Mouse (Mus musculus): ENCODE measurements at regions not wholly inside any gene's neighbourhood (a gene's known extent, or its start where the extent isn't known, plus 50 kb on each side); places are given as distances from the start of the nearest gene placed in this dataset.
"Not testable (repeated sequence)": the region's sequence is repeated elsewhere in the genome, so short reads cannot be mapped to it uniquely, and the experiment has no call there.

DNA sequence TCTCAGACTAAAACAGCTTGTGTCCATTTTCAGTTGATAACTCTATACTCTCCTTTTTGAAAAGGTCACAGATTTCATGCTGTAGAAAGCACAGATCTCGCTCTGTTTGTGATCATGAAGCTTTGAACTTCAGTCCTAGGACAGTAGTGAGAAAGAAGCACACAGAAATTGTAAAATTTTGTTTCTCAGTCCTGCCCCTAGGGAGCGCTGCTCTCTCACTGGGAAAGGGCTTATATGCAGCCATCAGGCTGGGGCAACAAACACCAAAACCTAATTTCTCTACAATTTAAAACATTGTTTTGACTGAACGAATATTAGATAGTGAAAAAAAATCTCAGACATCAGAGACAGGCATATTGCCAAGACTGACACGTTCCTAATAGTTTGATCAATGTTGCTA, 534.7 kb upstream of the Olfr1507 start:
- DNase-seq (ENCODE audit: low spot score in 2 of 2), result not testable (repeated sequence)

DNA sequence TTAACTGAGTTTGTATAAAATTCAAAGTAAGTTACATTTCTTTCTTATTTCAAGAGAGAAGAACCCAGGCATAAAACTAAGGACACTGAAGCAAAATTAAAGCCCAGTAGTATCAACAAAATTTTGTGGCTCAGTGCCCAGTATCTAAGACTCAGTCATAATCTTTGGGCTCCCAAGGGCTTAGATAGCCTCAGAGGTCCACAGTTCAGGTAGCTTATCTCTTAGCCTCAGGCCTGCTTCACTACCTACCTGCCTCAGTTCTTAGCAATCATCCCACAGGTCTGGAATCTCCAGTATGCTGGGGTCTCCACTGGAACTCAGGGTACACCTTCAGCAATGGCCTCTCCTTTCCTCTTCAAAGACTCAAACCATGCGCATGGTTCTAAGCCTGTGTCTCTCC, 531.4 kb upstream of the Olfr1507 start:
- DNase-seq (ENCODE audit: low spot score in 2 of 2), result not testable (repeated sequence)

DNA sequence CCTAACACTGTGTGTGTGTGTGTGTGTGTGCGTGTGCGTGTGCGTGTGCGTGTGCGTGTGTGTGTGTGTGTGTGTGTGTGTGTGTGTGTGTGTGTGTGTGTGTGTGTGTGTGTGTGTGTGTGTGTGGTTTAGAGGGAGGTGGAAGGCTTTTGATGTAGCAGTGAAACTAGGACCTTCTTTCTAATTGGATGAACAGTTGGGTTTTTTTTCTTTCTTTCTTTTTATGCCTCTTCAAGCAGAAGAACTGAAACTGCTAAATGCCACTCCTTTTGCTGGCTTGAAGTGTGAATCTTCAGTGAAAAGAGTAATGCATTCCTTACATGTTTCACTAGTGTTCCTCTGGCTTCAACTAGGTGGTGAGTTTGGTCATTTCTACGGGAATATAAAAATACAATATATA, 524.6 kb upstream of the Olfr1507 start:
- not testable (repeated sequence) for DNase-seq (ENCODE audit: low spot score in 2 of 2)

DNA sequence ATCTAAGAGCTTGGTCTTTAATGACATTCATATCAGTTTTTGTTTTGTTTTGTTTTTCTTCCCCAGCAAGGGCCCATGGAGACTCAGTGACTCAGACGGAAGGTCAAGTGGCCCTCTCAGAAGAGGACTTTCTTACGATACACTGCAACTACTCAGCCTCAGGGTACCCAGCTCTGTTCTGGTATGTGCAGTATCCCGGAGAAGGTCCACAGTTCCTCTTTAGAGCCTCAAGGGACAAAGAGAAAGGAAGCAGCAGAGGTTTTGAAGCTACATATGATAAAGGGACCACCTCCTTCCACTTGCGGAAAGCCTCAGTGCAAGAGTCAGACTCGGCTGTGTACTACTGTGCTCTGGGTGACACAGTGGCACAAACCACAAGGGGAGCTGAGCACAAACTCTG, 512.2 kb upstream of the Olfr1507 start:
- not testable (repeated sequence) for DNase-seq (ENCODE audit: low spot score in 2 of 2)

DNA sequence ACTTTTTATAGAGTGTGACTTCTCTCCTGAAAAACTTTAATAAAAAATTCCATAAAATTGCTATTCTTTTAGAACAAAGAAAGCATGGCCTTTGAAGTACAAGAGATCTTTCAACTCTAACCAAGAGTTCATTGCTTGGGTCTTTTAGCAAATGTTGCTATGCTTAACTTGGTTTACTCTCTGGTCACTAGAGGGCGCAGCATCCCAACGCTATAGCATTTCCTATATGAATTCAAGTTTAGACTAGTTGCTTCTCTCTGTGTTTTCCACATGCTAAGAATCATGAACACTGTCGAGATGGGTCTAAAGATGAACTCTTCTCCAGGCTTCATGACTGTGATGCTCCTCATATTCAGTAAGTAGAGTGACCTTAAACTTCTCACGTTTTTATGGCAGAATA, 511.8 kb upstream of the Olfr1507 start:
- not testable (repeated sequence) for DNase-seq (ENCODE audit: low spot score in 2 of 2)

DNA sequence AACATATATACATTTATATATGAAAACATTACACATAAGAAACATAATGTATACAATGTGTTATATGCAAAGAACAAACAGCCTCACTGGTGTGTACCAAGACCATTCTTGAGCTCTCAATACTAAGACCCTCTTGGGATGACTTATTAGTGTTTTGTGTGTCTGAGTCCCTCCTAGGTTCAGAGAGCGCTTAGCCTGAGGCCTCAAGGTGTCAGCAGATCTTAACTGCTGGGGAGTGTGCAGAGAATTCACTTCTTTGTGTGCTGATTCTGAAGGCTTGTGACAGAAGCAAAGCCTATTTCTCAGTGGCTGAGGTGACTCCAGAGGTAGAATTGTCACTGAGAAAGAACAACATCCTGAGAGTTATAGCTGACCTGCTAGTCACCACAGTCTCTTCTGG, 505.7 kb upstream of the Olfr1507 start:
- DNase-seq (ENCODE audit: low spot score in 2 of 2), result not testable (repeated sequence)

DNA sequence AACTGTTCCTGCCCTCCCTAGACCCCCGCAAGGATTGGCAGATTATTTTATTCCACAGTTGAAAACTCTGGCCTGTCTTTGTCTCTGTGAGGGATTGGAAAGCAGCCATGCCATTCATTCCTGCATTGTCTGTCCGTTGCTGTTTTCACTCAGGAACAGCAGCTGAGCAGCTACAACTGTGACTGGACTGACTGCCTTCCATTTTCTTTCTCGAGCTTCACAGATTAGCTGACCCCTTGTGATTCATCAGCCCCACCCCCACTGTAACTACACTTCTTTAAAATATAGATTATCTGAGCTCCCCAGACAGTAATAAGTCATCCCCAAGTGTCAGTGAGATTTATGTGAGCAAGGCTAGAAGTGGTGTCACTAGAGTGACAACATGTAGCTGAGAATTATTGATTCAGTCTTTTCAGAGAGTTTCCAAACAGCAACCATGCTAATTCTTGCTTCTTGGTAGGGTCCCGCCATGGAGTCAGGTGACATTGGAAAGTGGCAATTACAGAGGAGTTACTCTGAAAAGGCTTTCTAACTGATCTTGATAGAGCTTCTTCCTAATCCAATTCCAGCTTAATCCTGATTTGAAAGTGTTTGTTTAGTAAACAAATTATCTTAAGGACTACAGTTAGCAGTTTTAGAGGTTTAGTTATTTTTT, 496.7 kb upstream of the Olfr1507 start:
- DNase-seq (ENCODE audit: low spot score in 2 of 2), result not testable (repeated sequence)

DNA sequence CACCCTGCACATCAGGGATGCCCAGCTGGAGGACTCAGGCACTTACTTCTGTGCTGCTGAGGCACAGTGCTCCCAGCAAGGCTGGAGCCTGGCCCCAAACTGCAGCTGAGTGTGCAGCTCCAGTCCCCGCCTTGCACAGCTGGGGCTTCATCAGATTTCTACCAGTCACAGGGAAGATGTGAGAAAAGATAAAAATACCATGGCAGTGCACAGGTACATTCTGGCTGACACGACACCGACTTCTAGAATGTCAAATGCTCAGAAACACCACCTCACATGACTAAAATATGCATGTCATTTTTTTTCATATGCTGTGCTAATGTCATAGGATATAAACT, 495.7 kb upstream of the Olfr1507 start:
- DNase-seq (ENCODE audit: low spot score in 2 of 2), result not testable (repeated sequence)

DNA sequence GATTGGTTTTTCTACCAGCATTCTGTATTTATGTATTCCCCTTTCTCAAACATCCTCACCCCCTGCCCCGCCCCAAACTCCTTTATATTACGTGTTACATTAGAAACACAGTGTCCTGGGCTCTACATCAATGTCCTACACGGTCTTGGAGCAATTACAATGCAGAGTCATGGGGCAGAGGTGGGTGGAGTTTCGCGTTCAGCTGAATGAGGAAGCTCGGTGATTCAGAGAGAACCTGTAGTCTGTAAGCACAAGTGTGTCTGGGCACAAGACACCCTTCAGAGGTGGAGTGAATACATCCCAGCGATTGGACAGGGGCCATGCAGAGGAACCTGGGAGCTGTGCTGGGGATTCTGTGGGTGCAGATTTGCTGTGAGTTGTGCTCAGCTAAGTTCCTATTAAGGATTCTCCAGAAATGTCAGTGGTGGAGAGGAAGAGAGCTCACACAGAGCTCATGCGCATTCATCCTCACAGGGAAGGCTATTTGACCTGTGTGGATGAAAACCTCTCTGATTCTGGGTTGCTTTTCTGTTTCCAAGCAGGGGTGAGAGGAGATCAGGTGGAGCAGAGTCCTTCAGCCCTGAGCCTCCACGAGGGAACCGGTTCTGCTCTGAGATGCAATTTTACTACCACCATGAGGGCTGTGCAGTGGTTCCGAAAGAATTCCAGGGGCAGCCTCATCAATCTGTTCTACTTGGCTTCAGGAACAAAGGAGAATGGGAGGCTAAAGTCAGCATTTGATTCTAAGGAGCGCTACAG, 495.2 kb upstream of the Olfr1507 start:
- DNase-seq (ENCODE audit: low spot score in 2 of 2), result not testable (repeated sequence)

DNA sequence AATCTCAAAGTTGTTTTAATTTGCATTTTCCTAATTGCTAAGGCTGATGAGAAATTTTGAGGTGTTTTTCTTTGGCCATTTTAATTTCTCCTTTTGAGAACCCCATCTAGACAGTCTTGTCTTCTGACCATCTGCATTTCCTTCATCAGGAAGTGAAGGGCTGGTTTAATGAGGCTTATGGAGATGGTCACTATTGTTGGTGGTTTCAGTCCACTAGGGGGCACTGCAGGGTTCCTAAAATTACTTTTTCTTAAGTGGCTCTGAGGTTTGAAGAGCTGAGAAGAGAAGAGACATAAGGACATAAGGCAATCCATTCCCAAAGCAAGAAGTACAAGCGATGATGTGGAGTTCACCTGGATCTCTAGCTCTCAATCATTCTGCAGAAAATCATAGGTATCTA, 494.4 kb upstream of the Olfr1507 start:
- DNase-seq (ENCODE audit: low spot score in 2 of 2), result not testable (repeated sequence)

DNA sequence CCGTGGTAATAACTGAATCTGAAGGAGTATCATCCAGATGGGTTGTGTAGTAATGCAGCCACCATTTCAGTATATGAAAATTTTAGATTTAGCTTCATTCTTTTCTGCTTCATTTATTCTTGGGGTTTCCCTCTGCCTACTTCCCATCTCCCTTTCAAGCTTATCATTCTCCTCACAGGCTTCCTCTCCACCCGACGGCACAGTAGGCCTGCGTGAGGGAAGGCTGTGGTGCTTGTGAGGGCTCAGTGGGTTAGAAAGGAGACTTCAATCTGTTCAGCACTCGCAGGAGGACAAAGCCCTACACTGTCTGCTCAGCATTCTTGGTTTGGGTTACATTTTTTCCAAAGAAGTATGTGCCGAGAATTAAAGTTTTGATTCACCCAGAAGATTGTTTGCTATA, 493.0 kb upstream of the Olfr1507 start:
- not testable (repeated sequence) for DNase-seq (ENCODE audit: low spot score in 2 of 2)

DNA sequence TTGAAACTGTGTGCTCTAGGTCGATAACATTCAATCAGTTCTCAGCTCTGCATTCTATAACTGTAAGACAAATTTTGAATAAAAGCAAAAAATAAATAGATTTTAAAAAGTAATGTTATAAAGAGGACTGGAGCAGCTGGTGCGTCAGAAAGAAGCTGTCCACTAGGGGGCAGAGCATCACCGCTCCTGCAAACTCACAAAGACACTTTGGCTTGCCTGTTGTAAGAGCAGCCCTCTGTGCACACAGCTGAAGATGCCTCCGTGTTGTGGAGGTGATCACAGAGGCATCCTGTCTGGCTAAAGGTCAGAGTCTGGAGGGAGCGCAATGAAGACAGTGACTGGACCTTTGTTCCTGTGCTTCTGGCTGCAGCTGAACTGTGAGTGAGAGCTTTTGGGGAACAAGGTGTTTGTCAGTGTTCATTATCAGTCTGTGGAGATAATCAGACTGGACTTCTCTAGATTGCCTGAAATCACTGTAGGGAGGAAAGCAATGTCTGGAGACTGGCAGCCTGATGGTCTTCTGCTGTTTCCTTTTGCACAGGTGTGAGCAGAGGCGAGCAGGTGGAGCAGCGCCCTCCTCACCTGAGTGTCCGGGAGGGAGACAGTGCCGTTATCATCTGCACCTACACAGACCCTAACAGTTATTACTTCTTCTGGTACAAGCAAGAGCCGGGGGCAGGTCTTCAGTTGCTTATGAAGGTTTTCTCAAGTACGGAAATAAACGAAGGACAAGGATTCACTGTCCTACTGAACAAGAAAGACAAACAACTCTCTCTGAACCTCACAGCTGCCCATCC, 476.9 kb upstream of the Olfr1507 start:
- not testable (repeated sequence) for DNase-seq (ENCODE audit: low spot score in 2 of 2)

DNA sequence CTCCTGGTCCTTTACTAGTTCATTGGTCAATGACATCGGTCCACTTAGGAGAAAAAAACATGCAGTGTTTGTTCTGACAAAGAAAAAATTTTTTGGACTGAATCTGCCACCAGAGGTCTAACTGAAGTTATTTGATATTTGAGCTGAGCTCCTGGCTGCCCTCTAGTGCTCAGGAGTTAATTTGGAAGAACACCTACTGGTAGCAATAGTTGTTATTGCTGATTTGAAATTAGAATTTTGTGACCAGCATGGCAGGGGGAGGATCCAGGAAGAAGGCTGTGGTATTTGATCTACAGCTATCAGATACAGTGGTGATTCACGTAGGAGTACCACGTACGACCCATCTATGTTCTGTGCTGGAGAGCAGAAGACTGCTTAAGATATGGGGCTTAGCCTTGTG, 466.6 kb upstream of the Olfr1507 start:
- DNase-seq (ENCODE audit: low spot score in 2 of 2), result not testable (repeated sequence)

DNA sequence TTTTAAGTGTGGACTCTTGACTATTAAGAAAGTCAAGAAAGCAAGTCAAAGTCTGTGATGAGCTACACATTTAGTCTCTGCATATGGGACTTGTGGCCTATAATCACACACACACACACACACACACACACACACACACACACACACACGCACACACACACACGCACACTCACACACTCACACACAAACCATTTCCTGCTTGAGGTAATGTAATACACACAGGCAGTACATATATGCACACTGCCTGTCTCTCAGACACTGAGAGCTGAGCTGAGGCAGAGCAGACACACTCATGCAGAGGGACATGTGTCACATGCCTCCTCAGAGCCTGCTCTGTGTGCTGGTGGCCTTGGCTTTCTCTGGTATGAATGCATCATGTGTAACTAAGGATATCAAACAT, 461.0 kb upstream of the Olfr1507 start:
- DNase-seq (ENCODE audit: low spot score in 2 of 2), result not testable (repeated sequence)

DNA sequence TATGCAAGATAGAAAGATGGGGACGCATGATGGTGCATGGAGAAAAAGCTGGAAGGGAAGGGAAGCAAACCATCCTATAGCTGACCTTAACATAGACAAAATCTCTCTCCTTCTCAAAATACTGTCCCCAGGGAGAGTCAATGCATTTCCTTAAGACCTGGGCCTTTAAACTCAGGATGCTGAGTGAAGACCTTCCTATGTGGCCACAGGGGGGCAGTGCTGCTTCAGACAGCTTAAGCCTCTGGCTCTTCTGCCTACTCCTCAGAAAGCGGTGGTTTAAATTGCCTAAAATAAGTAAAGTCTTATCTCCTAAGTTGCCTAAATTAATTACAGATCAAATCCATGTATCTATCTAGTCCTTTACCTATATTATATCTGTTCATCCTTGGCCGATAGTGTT, 449.4 kb upstream of the Olfr1507 start:
- DNase-seq (ENCODE audit: low spot score in 2 of 2), result not testable (repeated sequence)

DNA sequence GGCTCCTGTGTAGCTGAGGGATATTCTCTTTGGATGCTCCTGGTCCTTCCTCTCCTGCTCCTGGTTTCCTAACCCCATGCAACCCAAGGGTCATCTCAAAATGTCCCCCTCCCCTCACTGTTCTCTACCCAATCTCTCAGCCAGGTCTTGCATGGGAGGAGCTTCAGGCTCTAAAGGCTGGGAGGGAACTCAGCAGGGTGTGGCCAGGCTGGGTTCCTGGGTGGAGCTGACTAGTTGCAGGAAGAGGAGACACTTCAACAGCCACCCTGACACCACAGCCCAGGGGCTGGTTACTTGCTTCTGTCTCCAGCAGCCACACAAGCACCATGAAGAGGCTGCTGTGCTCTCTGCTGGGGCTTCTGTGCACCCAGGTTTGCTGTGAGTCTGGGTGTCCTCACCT, 446.9 kb upstream of the Olfr1507 start:
- DNase-seq (ENCODE audit: low spot score in 2 of 2), result not testable (repeated sequence)

DNA sequence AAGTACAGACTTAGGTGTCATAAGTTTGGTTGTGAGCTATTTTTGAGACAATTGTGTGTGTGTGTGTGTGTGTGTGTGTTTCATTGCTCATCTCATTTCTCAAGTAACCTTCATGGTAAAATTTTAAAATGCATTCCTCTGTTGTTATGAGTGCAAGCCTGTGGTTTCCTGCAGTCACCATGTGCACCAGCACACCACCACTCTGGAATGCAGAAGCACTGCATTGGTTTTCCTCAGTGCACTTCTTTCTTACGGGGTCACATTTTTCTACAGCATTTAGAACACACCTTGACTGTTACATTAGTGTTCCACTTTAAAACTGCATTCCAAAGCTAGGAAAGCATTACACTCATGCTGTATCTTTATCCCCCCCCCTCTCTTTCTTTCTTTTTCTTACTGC, 446.2 kb upstream of the Olfr1507 start:
- DNase-seq (ENCODE audit: low spot score in 2 of 2), result not testable (repeated sequence)

DNA sequence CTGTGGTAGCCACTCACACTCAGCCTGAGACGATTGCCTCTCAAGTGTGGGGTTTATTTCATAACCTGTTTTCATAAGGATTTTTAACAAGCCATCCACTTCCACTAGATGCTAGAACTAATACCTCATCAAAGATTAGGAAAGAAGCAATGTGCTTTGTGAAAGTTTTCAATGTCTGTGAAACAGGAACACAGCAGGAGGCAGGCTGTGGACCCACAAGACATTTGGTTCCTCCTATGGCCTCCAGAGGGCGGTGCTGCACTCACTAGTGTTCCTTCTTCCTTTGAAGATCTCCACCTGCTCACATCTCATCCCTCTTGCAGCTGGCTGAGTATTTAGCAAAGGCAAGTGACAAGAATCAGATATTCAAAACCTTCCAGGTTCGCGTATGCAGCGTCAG, 424.6 kb upstream of the Olfr1507 start:
- DNase-seq (ENCODE audit: low spot score in 2 of 2), result not testable (repeated sequence)

DNA sequence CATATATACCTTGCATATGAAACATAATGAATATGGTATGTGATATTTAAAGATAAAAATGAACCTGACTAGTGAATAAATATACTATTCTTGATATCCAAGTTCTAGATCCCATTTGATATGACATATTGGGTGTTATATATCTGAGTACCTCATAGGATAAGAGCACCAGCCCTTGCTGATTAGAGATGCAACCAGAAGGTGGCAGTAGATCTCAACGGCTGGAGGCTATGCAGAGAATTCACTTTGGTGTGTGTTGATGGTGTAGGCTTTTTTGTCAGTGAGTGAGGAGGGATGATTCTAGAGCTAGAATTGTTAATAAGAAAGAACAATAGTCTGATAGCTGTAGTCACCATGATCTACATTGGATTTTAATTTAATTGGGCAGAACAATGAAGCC, 418.3 kb upstream of the Olfr1507 start:
- DNase-seq (ENCODE audit: low spot score in 2 of 2), result not testable (repeated sequence)

DNA sequence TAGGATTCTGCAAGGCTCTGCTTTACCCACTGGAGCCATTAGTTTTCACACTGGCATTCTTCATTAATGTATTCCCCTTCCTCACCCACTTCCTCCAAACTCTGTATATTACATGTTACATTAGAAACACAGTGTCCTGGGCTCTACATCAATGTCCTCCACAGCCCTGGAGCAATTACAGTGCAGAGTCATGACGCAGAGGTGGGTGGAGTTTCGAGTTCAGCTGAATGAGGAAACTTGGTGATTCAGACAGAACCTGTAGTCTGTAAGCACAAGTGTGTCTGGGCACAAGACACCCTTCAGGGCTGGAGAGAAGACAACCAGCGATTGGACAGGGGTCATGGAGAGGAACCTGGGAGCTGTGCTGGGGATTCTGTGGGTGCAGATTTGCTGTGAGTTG, 404.1 kb upstream of the Olfr1507 start:
- not testable (repeated sequence) for DNase-seq (ENCODE audit: low spot score in 2 of 2)

DNA sequence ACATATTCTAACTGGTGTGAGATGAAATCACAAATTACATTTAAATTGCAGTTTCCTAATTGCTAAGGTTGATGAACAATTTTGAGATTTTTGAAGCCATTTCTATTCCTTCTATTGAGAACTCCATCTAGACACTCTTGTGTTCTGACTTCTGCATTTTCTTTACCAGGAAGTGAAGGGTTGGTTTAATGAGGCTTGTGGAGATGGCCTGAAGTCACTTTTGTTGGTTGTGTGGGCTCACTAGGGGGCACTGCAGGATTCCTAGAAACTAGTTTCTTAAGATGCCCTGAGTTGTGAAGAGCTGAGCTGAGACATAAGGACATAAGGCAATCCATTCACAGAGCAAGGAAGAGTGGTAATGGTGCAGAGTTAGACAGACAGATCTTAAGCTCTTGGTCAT, 402.8 kb upstream of the Olfr1507 start:
- not testable (repeated sequence) for DNase-seq (ENCODE audit: low spot score in 2 of 2)

DNA sequence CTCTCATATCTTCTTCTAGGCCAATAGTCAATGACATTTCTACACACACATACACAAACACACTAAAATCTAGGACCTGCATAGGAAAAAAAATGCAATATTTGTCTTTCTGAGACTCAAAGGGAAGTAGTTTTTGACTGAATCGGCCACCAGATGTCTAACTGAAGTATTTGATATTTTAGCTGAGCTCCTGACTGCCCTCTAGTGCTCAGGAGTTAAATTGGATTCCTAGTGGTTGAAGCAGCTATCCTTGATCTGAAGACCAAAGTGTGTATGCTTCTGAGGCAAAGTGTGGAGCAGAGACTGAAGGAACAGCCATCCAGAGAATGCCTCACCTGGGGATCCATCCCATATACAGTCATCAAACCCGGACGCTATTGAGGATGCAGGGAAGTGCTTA, 384.4 kb upstream of the Olfr1507 start:
- not testable (repeated sequence) for DNase-seq (ENCODE audit: low spot score in 2 of 2)

DNA sequence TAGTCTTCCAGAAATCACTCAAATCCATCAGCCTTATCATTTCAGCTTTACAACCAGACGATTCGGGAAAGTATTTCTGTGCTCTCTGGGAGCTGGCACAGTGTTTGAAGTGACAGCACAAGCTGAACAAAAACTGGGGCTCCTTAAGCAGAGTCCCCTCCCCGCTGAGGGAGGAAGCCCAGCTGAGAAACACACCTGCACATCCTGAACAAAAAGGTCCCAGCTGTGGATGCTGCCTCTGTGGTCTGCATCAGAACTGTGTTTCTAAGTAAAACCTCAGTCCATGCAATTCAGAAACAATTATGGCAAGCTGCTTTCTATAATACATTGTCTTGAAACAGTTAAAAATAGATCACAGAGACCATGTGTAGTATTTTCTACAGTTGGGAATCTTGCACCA, 368.3 kb upstream of the Olfr1507 start:
- DNase-seq (ENCODE audit: low spot score in 2 of 2), result not testable (repeated sequence)
